Mouse (Mus musculus) stomach, embryonic 14.5 days (tissue): ENCODE measurements around the gene Adamts7. TPM values are rescaled to one million over a fixed set of nuclear protein-coding genes. Genes with fewer than 3 reads are reported as not detected.
A peak's percentile ranks its signal among the peaks of the same experiment; 100 is the strongest.

Experiments
- ATAC-seq: fragments of 200-750 bp; cut with Nextera tagmentation; 2 replicates; pipeline ENCODE4 v1.8.0; 2017; ENCODE audit warnings: low read depth, moderate TSS enrichment; ENCODE audit not compliant: insufficient number of reproducible peaks, insufficient read depth, low FRiP score
- H3K27ac ChIP-seq: fragments of 300-500 bp; sonication (generic); 2 replicates; pipeline ENCODE4 v1.5.1; 2014; ENCODE audit warnings: mild to moderate bottlenecking, low read length, moderate library complexity, mixed read lengths
- H3K27me3 ChIP-seq: fragments of 300-500 bp; sonication (generic); 2 replicates; pipeline ENCODE4 v1.6.1; 2014; ENCODE audit warnings: low read length, control low read depth, mixed read lengths; ENCODE audit not compliant: control insufficient read depth, insufficient read depth
- H3K36me3 ChIP-seq: fragments of 300-500 bp; sonication (generic); 2 replicates; pipeline ENCODE4 v1.6.1; 2014; ENCODE audit warnings: mild to moderate bottlenecking, control low read depth, low read length, moderate library complexity, mixed read lengths; ENCODE audit not compliant: control insufficient read depth, insufficient read depth
- H3K4me1 ChIP-seq: fragments of 300-500 bp; sonication (generic); 2 replicates; pipeline ENCODE4 v1.6.1; 2014; ENCODE audit warnings: low read length, control low read depth, mixed read lengths; ENCODE audit not compliant: control insufficient read depth, insufficient read depth
- H3K4me2 ChIP-seq: fragments of 300-500 bp; sonication (generic); replicated peaks from 2 replicates; pipeline ENCODE4 v1.6.1; 2014; ENCODE audit warnings: low read depth, low read length, control low read depth
- H3K4me3 ChIP-seq: fragments of 300-500 bp; sonication (generic); 2 replicates; pipeline ENCODE4 v1.5.1; 2014; ENCODE audit warnings: low read depth, low read length, control low read depth
- H3K9ac ChIP-seq: fragments of 300-500 bp; sonication (generic); replicated peaks from 2 replicates; pipeline ENCODE4 v1.6.1; 2014; ENCODE audit warnings: low read depth, mild to moderate bottlenecking, control low read depth, low read length, moderate library complexity, mixed read lengths
- H3K9me3 ChIP-seq: fragments of 300-500 bp; sonication (generic); 2 replicates; pipeline ENCODE4 v1.6.1; 2016; ENCODE audit warnings: low read depth, low read length, control low read depth; ENCODE audit not compliant: control insufficient read depth
- WGBS: fragments of 180-500 bp; shearing (Covaris S2); extraction: QIAGEN DNeasy Blood & Tissue Kit; methylation state at CpG from one replicate; pipeline ENCODE4 v1.1.7; 2014; 5-methylcytosine and 5-hydroxymethylcytosine counted together
- polyA plus RNA-seq: library from polyadenylated mRNA; unstranded; fragments of >200 nt; fragmentation: Nextera tagmentation; extraction: Ambion mirVana; gene quantifications from 2 replicates; pipeline ENCODE4 v1.2.1, GENCODE M21; 2014

Gene Adamts7
- polyA plus RNA-seq, 1 experiment from 2014 or later = 20.1 TPM

- H3K9ac ChIP-seq = no peak overlapping the region
- H3K27ac ChIP-seq = no peak overlapping the region
- no peak for ATAC-seq
- no peaks in the 10 kb centered on the region for H3K9me3 ChIP-seq
- H3K36me3 ChIP-seq = peaks cover 36% of the 10 kb centered on the region
- no peak overlapping the region for H3K4me3 ChIP-seq
- no peaks in the 10 kb centered on the region for H3K4me1 ChIP-seq
- no peak overlapping the region for H3K4me2 ChIP-seq
- WGBS = 83% methylated on average over 2 of the region's 2 CpGs
- H3K27me3 ChIP-seq = no peaks in the 10 kb centered on the region
Observed at GRCm38 (mm10) chr9:90226742-90227096, 63.9 kb downstream of the Adamts7 start.

GRCm38 (mm10) chr9:90227171-90227570 lies 64.3 kb downstream of the Adamts7 start:
- 83% methylated on average over 12 of the region's 12 CpGs for WGBS
- no peaks in the 10 kb centered on the region for H3K9me3 ChIP-seq
- no peak overlapping the region for H3K9ac ChIP-seq

GRCm38 (mm10) chr9:90232781-90233690 lies 70.2 kb downstream of the Adamts7 start:
- WGBS = 83% methylated on average over 8 of the region's 8 CpGs
- no peaks in the 10 kb centered on the region for H3K27me3 ChIP-seq
- H3K36me3 ChIP-seq = peaks cover 2% of the 10 kb centered on the region; the same call in 1 of the 2 replicates
- no peak overlapping the region for H3K27ac ChIP-seq
- H3K9ac ChIP-seq = no peak overlapping the region
- no peaks in the 10 kb centered on the region for H3K9me3 ChIP-seq
- H3K4me2 ChIP-seq = no peak overlapping the region
- H3K4me3 ChIP-seq = no peak overlapping the region
- peaks cover 2% of the 10 kb centered on the region; the same call in 1 of the 2 replicates for H3K4me1 ChIP-seq
- no peak for ATAC-seq

More at GRCm38 (mm10) chr9:90227171-90227570, 64.3 kb downstream of the Adamts7 start:
- no peaks in the 10 kb centered on the region for H3K4me1 ChIP-seq
- no peak overlapping the region for H3K4me2 ChIP-seq
- ATAC-seq = no peak
- H3K4me3 ChIP-seq = no peak overlapping the region
- H3K27ac ChIP-seq = no peak overlapping the region
- no peaks in the 10 kb centered on the region for H3K27me3 ChIP-seq
- peaks cover 31% of the 10 kb centered on the region for H3K36me3 ChIP-seq

- no peak overlapping the region for H3K27ac ChIP-seq
- ATAC-seq = no peak
- peaks cover 2% of the 10 kb centered on the region; the same call in 1 of the 2 replicates for H3K4me1 ChIP-seq
- no peaks in the 10 kb centered on the region for H3K27me3 ChIP-seq
- no peak overlapping the region for H3K9ac ChIP-seq
- H3K4me3 ChIP-seq = no peak overlapping the region
- 92% methylated on average over 5 of the region's 5 CpGs for WGBS
- H3K9me3 ChIP-seq = no peaks in the 10 kb centered on the region
- no peaks in the 10 kb centered on the region for H3K36me3 ChIP-seq
- H3K4me2 ChIP-seq = no peak overlapping the region
Observed at GRCm38 (mm10) chr9:90233906-90234419, 71.1 kb downstream of the Adamts7 start.

- Histone ChIP-seq H3K4me1 (peaks cover 2% of the 10 kb centered on the region; the same call in 1 of the 2 replicates), H3K9me3 (no peaks in the 10 kb centered on the region), H3K36me3 (no peaks in the 10 kb centered on the region), H3K4me2 (no peak overlapping the region), H3K9ac (no peak overlapping the region), H3K4me3 (no peak overlapping the region), H3K27me3 (no peaks in the 10 kb centered on the region), H3K27ac (no peak overlapping the region)
- 79% methylated on average over 5 of the region's 5 CpGs for WGBS
- no peak for ATAC-seq
Observed at GRCm38 (mm10) chr9:90234786-90235185, 71.9 kb downstream of the Adamts7 start.

- H3K9ac ChIP-seq = no peak overlapping the region
- H3K27ac ChIP-seq = no peak overlapping the region
- H3K4me1 ChIP-seq = peaks cover 2% of the 10 kb centered on the region; the same call in 1 of the 2 replicates
- H3K27me3 ChIP-seq = no peaks in the 10 kb centered on the region
- ATAC-seq = no peak
- no peaks in the 10 kb centered on the region for H3K9me3 ChIP-seq
- no peak overlapping the region for H3K4me3 ChIP-seq
- H3K4me2 ChIP-seq = no peak overlapping the region
- WGBS = 62% methylated on average over 10 of the region's 10 CpGs
- H3K36me3 ChIP-seq = no peaks in the 10 kb centered on the region
Observed at GRCm38 (mm10) chr9:90235258-90235882, 72.5 kb downstream of the Adamts7 start.

- H3K4me2 ChIP-seq = no peak overlapping the region
- ATAC-seq = no peak
- H3K36me3 ChIP-seq = no peaks in the 10 kb centered on the region
- H3K27ac ChIP-seq = no peak overlapping the region
- H3K9me3 ChIP-seq = no peaks in the 10 kb centered on the region
- no peak overlapping the region for H3K4me3 ChIP-seq
- H3K4me1 ChIP-seq = peaks cover 2% of the 10 kb centered on the region; the same call in 1 of the 2 replicates
- H3K9ac ChIP-seq = no peak overlapping the region
- no peaks in the 10 kb centered on the region for H3K27me3 ChIP-seq
- WGBS = 86% methylated on average over 5 of the region's 5 CpGs
Observed at GRCm38 (mm10) chr9:90236817-90237216, 73.9 kb downstream of the Adamts7 start.

- Histone ChIP-seq H3K4me2 (no peak overlapping the region), H3K27me3 (no peaks in the 10 kb centered on the region), H3K36me3 (no peaks in the 10 kb centered on the region), H3K27ac (no peak overlapping the region), H3K4me3 (no peak overlapping the region), H3K9ac (no peak overlapping the region), H3K4me1 (peaks cover 2% of the 10 kb centered on the region; the same call in 1 of the 2 replicates), H3K9me3 (no peaks in the 10 kb centered on the region)
- peak; percentile 73; the same call in 1 of the 2 replicates for ATAC-seq
- WGBS = 72% methylated on average over 9 of the region's 9 CpGs
Observed at GRCm38 (mm10) chr9:90237232-90238062, 74.6 kb downstream of the Adamts7 start.
